Mouse (Mus musculus) cerebellum, adult 2 months (tissue): Measurements from ENCODE around the gene Slc1a3.
"Not testable (repeated sequence)": the region's sequence is repeated elsewhere in the genome, so short reads cannot be mapped to it uniquely, and the experiment has no call there.

ENCODE experiments used
- CTCF ChIP-seq: fragments of 200-500 bp; IDR thresholded peaks from 2 replicates; pipeline ENCODE4 v1.5.1; 2011; ENCODE audit warnings: low read depth, mild to moderate bottlenecking, control low read depth, low read length, moderate library complexity, borderline replicate concordance; ENCODE audit not compliant: insufficient read depth
- POLR2A ChIP-seq: fragments of 200-500 bp; IDR thresholded peaks from 2 replicates; pipeline ENCODE4 v1.6.1; 2011; ENCODE audit warnings: low read length, control low read depth, borderline replicate concordance; ENCODE audit not compliant: insufficient read depth

DNA sequence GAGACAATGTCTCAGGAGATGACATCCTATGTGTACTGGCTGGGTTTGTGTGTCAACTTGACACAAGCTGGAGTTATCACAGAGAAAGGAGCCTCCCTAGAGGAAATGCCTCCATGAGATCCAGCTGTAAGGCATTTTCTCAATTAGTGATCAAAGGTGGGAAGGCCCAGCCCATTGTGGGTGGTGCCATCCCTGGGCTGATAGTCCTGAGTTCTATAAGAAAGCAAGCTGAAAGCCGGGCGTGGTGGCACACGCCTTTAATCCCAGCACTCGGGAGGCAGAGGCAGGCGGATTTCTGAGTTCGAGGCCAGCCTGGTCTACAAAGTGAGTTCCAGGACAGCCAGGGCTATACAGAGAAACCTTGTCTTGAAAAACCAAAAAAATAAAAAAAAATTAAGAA lies 20.4 kb downstream of the Slc1a3 start:
- not testable (repeated sequence) for TF ChIP-seq CTCF, POLR2A
